Mouse (Mus musculus): ENCODE results near the gene Slc12a9. TPM values are rescaled to one million over a fixed set of nuclear protein-coding genes. Genes with fewer than 3 reads are reported as not detected.

Slc12a9 gene
- polyA plus RNA-seq, 1 experiment = 14.8 TPM

- Histone ChIP-seq H3K4me3 (ENCODE audit: low read depth, low read length) (no peak overlapping the region), H3K4me1 (ENCODE audit: control insufficient read depth, insufficient read depth, insufficient read length, low read length) (peaks cover 13% of the 10 kb centered on the region), H3K27me3 (ENCODE audit: control insufficient read depth, insufficient read depth, low read length) (no peaks in the 10 kb centered on the region), H3K27ac (ENCODE audit: insufficient read depth, low read depth, low read length) (peak overlapping the region; percentile 38; the same call in 1 of the 2 replicates), H3K36me3 (ENCODE audit: control insufficient read depth, insufficient read depth, low read length) (no peaks in the 10 kb centered on the region)
- WGBS = 47% methylated on average over 4 of the region's 4 CpGs
- TF ChIP-seq CTCF (IDR thresholded peaks at IDR 0.05; ENCODE audit: extremely low read depth, insufficient read length, insufficient replicate concordance, low read depth, low read length) (no peak), POLR2A (IDR thresholded peaks at IDR 0.05; ENCODE audit: low read depth, low read length) (no peak)
Measured at GRCm38 (mm10) chr5:137346983-137347382, 13.6 kb upstream of the Slc12a9 start.

DNA sequence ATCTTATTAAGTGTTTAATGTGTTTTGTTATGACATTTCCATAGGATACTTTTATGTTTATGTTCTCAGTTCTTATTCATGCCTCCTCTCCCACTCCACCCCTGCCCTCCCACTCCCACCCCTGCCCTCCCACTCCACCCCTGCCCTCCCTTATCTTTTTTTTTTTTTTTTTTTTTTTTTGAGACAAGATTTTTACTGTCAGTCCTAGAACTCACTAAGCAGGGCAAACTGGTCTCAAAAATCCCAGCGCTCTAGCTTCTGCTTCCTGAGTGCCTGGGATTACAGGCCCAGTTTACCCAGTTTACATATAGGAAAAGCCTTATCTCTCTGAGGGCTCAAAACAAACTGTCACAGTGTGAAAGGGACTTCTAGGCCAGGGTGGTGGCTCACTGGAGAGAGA is 13.0 kb upstream of the Slc12a9 start:
- Histone ChIP-seq H3K4me3 (ENCODE audit: low read depth, low read length) (no peak overlapping the region), H3K36me3 (ENCODE audit: control insufficient read depth, insufficient read depth, low read length) (no peaks in the 10 kb centered on the region), H3K27ac (ENCODE audit: insufficient read depth, low read depth, low read length) (peak overlapping the region; percentile 84), H3K27me3 (ENCODE audit: control insufficient read depth, insufficient read depth, low read length) (no peaks in the 10 kb centered on the region), H3K4me1 (ENCODE audit: control insufficient read depth, insufficient read depth, insufficient read length, low read length) (peaks cover 10% of the 10 kb centered on the region)
- TF ChIP-seq POLR2A (IDR thresholded peaks at IDR 0.05; ENCODE audit: low read depth, low read length) (no peak), CTCF (IDR thresholded peaks at IDR 0.05; ENCODE audit: extremely low read depth, insufficient read length, insufficient replicate concordance, low read depth, low read length) (no peak)
- 39% methylated on average over 1 of the region's 1 CpGs for WGBS

DNA sequence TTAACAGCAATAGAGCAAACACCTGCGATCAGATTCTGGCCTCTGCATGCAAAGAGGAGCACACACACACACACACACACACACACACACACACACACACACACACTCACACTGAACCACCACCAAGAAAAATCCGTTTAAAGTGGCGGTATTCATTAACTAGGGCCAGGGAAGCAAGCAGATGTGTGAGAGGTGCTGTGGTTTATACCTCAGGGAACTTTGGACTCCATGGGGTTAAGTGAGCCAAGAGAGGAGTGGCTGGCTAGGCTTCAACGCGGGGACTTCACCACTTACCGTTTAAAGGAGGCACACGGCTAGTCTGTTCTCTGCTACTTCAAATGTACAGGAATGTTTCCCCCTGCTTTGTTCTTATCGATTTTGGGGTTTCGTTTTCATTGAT is 12.4 kb upstream of the Slc12a9 start:
- H3K36me3 ChIP-seq (ENCODE audit: control insufficient read depth, insufficient read depth, low read length) = no peaks in the 10 kb centered on the region
- peak overlapping the region; percentile 84 for H3K27ac ChIP-seq (ENCODE audit: insufficient read depth, low read depth, low read length)
- peaks cover 10% of the 10 kb centered on the region for H3K4me1 ChIP-seq (ENCODE audit: control insufficient read depth, insufficient read depth, insufficient read length, low read length)
- no peaks in the 10 kb centered on the region for H3K27me3 ChIP-seq (ENCODE audit: control insufficient read depth, insufficient read depth, low read length)
- TF ChIP-seq POLR2A (IDR thresholded peaks at IDR 0.05; ENCODE audit: low read depth, low read length) (no peak), CTCF (IDR thresholded peaks at IDR 0.05; ENCODE audit: extremely low read depth, insufficient read length, insufficient replicate concordance, low read depth, low read length) (no peak)
- no peak overlapping the region for H3K4me3 ChIP-seq (ENCODE audit: low read depth, low read length)
- 3% methylated on average over 9 of the region's 9 CpGs for WGBS

- no peak overlapping the region for H3K27ac ChIP-seq (ENCODE audit: insufficient read depth, low read depth, low read length)
- peaks cover 14% of the 10 kb centered on the region for H3K4me1 ChIP-seq (ENCODE audit: control insufficient read depth, insufficient read depth, insufficient read length, low read length)
- no peak for TF ChIP-seq CTCF (IDR thresholded peaks at IDR 0.05; ENCODE audit: extremely low read depth, insufficient read length, insufficient replicate concordance, low read depth, low read length)
- TF ChIP-seq POLR2A (IDR thresholded peaks at IDR 0.05; ENCODE audit: low read depth, low read length) = no peak
- no peaks in the 10 kb centered on the region for H3K36me3 ChIP-seq (ENCODE audit: control insufficient read depth, insufficient read depth, low read length)
- no peaks in the 10 kb centered on the region for H3K27me3 ChIP-seq (ENCODE audit: control insufficient read depth, insufficient read depth, low read length)
- no peak overlapping the region for H3K4me3 ChIP-seq (ENCODE audit: low read depth, low read length)
Measured at GRCm38 (mm10) chr5:137343869-137344268, 10.5 kb upstream of the Slc12a9 start.

DNA sequence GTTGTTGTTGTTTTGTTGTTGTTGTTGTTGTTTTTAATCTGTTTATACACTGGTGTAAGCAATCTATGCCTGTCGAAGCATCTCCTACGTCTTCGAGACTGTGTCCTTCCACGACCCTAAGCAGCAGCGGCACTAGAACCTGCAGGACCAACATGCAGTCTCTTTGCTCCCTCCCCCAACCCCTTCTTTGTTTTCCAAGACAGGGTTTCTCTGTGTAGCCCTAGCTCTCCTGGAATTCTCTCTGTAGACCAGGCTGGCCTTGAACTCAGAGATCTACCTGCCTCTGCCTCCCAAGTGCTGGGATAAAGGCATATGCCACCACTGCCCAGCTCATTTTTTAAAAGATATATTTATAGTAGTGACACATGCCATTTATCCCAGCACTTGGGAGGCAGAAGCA is 10.0 kb upstream of the Slc12a9 start:
- Histone ChIP-seq H3K27me3 (ENCODE audit: control insufficient read depth, insufficient read depth, low read length) (no peaks in the 10 kb centered on the region), H3K4me1 (ENCODE audit: control insufficient read depth, insufficient read depth, insufficient read length, low read length) (peaks cover 16% of the 10 kb centered on the region), H3K4me3 (ENCODE audit: low read depth, low read length) (no peak overlapping the region), H3K27ac (ENCODE audit: insufficient read depth, low read depth, low read length) (no peak overlapping the region), H3K36me3 (ENCODE audit: control insufficient read depth, insufficient read depth, low read length) (no peaks in the 10 kb centered on the region)
- WGBS = over 99% methylated on average over 5 of the region's 5 CpGs
- TF ChIP-seq CTCF (IDR thresholded peaks at IDR 0.05; ENCODE audit: extremely low read depth, insufficient read length, insufficient replicate concordance, low read depth, low read length) (no peak), POLR2A (IDR thresholded peaks at IDR 0.05; ENCODE audit: low read depth, low read length) (no peak)

GRCm38 (mm10) chr5:137342407-137343012 is 9.1 kb upstream of the Slc12a9 start:
- Histone ChIP-seq H3K4me3 (ENCODE audit: low read depth, low read length) (no peak overlapping the region), H3K27ac (ENCODE audit: insufficient read depth, low read depth, low read length) (no peak overlapping the region), H3K4me1 (ENCODE audit: control insufficient read depth, insufficient read depth, insufficient read length, low read length) (peaks cover 20% of the 10 kb centered on the region), H3K27me3 (ENCODE audit: control insufficient read depth, insufficient read depth, low read length) (no peaks in the 10 kb centered on the region), H3K36me3 (ENCODE audit: control insufficient read depth, insufficient read depth, low read length) (no peaks in the 10 kb centered on the region)
- no peak for TF ChIP-seq POLR2A (IDR thresholded peaks at IDR 0.05; ENCODE audit: low read depth, low read length)
- TF ChIP-seq CTCF (IDR thresholded peaks at IDR 0.05; ENCODE audit: extremely low read depth, insufficient read length, insufficient replicate concordance, low read depth, low read length) = no peak
- WGBS = 31% methylated on average over 7 of the region's 7 CpGs

DNA sequence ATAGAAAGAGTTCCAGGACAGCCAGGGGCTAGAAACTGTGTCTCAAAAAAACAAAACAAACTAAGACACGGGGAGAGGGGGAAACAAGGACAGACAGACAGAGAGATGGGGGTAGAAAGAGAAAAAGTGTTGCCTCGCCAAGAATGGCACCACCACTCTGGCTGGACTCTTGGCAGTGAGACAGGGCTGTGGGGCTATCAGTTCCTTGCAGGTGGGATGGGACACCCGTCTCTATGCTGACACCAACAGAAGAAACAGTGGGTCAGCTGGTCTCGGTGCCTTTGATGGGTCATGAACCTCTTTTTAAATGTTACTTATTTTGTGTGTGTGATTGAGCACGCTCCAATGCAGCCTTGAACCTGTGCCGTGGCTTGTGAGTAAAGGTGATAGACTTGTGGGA is 6.8 kb upstream of the Slc12a9 start:
- Histone ChIP-seq H3K27ac (ENCODE audit: insufficient read depth, low read depth, low read length) (no peak overlapping the region), H3K4me1 (ENCODE audit: control insufficient read depth, insufficient read depth, insufficient read length, low read length) (peaks cover 26% of the 10 kb centered on the region), H3K4me3 (ENCODE audit: low read depth, low read length) (no peak overlapping the region), H3K36me3 (ENCODE audit: control insufficient read depth, insufficient read depth, low read length) (no peaks in the 10 kb centered on the region), H3K27me3 (ENCODE audit: control insufficient read depth, insufficient read depth, low read length) (no peaks in the 10 kb centered on the region)
- no peak for TF ChIP-seq CTCF (IDR thresholded peaks at IDR 0.05; ENCODE audit: extremely low read depth, insufficient read length, insufficient replicate concordance, low read depth, low read length)
- TF ChIP-seq POLR2A (IDR thresholded peaks at IDR 0.05; ENCODE audit: low read depth, low read length) = no peak
- 77% methylated on average over 6 of the region's 6 CpGs for WGBS
